Mouse (Mus musculus): ENCODE measurements around the gene Paxbp1.

GRCm38 (mm10) chr16:91055150-91055549 is 10.8 kb upstream of the Paxbp1 start:
- TF ChIP-seq CTCF (IDR thresholded peaks at IDR 0.05; ENCODE audit: control insufficient read depth, insufficient read depth, low read length) (no peak), POLR2A (IDR thresholded peaks at IDR 0.05; ENCODE audit: borderline replicate concordance, control insufficient read depth, low read depth, low read length) (no peak)
